Mouse (Mus musculus): Measurements from ENCODE around the gene Akap13. TPM values are rescaled to one million over a fixed set of nuclear protein-coding genes. Genes with fewer than 3 reads are reported as not detected.
"Not testable (repeated sequence)": the region's sequence is repeated elsewhere in the genome, so short reads cannot be mapped to it uniquely, and the experiment has no call there.

The Akap13 gene
- polyA plus RNA-seq, 1 experiment from 2014 or later, result 44.6 TPM

DNA sequence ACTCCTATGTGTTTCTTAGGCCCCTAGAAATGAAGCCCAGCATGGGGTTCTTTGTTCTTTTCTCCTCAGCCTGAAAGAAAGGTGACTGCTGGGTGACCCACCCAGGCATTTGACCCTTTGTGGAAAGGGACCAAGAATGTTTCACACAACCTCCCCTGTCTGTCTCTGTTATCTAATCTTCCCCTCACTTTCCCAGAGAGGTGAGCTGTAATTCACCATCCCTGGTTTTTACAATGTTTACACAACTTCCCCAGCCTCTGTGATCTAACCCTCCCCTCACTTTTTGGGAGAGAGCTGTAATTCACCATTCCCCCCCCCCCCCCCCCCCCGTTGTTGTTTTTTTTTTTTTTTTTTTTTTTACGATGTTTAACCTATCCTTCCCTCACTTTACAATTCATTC, 331.5 kb downstream of the Akap13 start:
- no peak for TF ChIP-seq CTCF (IDR thresholded peaks at IDR 0.05; ENCODE audit: low read depth)

DNA sequence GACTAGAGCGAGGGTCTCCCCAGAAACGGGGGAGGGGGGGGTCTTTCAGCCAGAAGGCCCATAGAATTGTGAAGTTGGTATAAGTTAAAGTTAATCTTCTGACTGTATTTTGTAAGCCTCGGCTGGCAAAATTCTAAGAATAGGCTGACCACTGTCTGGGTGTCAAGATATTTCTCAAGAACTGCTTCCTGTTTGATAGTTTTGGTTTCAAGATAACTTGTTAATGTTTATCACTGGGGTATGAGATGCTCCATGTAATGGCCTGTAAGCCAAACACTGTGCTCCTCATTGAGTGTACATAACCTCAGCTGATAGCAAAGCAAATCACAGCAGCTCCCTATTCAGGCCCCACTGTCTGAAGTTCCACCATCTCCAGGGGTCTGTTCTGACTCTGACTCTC, 332.0 kb downstream of the Akap13 start:
- H3K4me1 ChIP-seq (ENCODE audit: insufficient read depth), result no peaks in the 10 kb centered on the region; the same call in 1 of the 2 replicates
- H3K27me3 ChIP-seq (ENCODE audit: insufficient read depth, low read length), result no peaks in the 10 kb centered on the region
- peak overlapping the region; percentile 3; the same call in 1 of the 2 replicates for H3K27ac ChIP-seq (ENCODE audit: low read depth)
- ATAC-seq (ENCODE audit: insufficient read depth) (no peak), DNase-seq (no peak)
- no peak overlapping the region for H3K4me2 ChIP-seq
- no peak overlapping the region for H3K4me3 ChIP-seq (ENCODE audit: low read depth, low read length)
- H3K9ac ChIP-seq, result no peak overlapping the region
- 40% methylated on average over 3 of the region's 3 CpGs for WGBS
- H3K9me3 ChIP-seq (ENCODE audit: low read depth, low read length), result no peaks in the 10 kb centered on the region
- H3K36me3 ChIP-seq (ENCODE audit: insufficient read depth), result no peaks in the 10 kb centered on the region
- TF ChIP-seq CTCF (IDR thresholded peaks at IDR 0.05; ENCODE audit: low read depth), result no peak

More for the DNA sequence above, 331.5 kb downstream of the Akap13 start:
- Histone ChIP-seq H3K4me3 (ENCODE audit: low read depth, low read length) (no peak overlapping the region), H3K4me1 (ENCODE audit: insufficient read depth) (no peaks in the 10 kb centered on the region; the same call in 1 of the 2 replicates), H3K27ac (ENCODE audit: low read depth) (no peak overlapping the region), H3K9me3 (ENCODE audit: low read depth, low read length) (no peaks in the 10 kb centered on the region), H3K36me3 (ENCODE audit: insufficient read depth) (no peaks in the 10 kb centered on the region), H3K27me3 (ENCODE audit: insufficient read depth, low read length) (no peaks in the 10 kb centered on the region), H3K4me2 (no peak overlapping the region), H3K9ac (no peak overlapping the region)
- ATAC-seq (ENCODE audit: insufficient read depth) (no peak), DNase-seq (no peak)
- WGBS, result 6% methylated on average over 2 of the region's 2 CpGs

DNA sequence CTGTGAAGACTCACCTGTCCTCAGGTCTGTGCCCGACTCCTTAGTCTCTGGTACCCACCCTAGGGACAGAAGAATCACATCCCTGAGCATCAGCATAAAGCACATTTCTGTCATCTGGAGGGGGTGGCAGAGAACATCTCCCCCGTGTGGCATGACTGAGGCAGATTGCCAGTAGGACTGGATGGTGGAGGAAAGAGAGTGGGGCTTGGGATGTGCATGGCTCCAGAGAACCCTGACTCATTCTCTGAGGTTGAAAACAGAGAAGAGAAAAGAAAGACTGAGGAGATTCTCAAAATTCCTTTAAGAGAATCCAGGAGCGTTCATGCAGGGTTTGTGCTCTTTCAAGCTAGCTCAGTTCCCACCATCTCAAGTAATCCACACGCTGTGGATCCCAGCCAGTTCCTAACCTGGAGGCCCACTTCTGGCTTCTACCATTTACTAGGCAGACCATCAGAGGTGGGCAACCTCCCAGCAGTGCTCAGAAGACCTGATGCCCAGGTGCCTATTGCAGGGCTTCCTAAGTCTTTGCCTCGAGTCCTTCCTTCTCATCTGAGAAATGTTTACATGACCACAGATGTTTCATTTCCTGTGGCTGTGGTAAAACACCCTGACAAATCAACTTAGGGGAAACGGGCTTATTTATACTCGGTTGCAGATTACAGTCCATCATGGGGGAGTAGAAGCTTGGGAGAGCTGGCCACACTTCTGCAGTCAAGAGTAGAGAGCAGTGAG, 332.9 kb downstream of the Akap13 start:
- not testable (repeated sequence) for H3K36me3 ChIP-seq (ENCODE audit: insufficient read depth); H3K4me2 ChIP-seq; H3K27me3 ChIP-seq (ENCODE audit: insufficient read depth, low read length); H3K9ac ChIP-seq; H3K9me3 ChIP-seq (ENCODE audit: low read depth, low read length); DNase-seq; H3K4me3 ChIP-seq (ENCODE audit: low read depth, low read length); H3K4me1 ChIP-seq (ENCODE audit: insufficient read depth)
- peak; percentile 45; the same call in 1 of the 2 replicates for ATAC-seq (ENCODE audit: insufficient read depth)
- 0 out of 2 replicates have a peak overlapping the region, but pooled peaks have one; percentile 12 for H3K27ac ChIP-seq (ENCODE audit: low read depth)
- WGBS, result 53% methylated on average over 4 of the region's 7 CpGs

DNA sequence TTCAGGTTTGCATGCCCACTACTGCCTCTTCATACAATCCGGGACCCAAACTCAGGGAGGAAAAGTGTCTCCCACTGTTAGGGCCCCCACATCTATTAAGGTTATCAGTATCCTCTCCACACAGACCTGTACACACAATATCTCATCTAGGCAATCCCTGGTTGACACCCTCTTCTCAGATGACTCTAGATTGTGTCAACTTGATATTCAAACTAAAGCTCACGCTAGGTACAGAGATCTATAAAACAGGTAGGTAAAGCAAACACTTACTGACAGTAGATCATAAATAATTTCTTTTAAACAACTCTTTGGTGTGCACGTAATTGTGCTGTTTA, 333.4 kb downstream of the Akap13 start:
- H3K9ac ChIP-seq; H3K4me2 ChIP-seq; H3K27ac ChIP-seq (ENCODE audit: low read depth); H3K4me3 ChIP-seq (ENCODE audit: low read depth, low read length); H3K27me3 ChIP-seq (ENCODE audit: insufficient read depth, low read length); H3K36me3 ChIP-seq (ENCODE audit: insufficient read depth); H3K4me1 ChIP-seq (ENCODE audit: insufficient read depth); DNase-seq; H3K9me3 ChIP-seq (ENCODE audit: low read depth, low read length): not testable (repeated sequence)
- 35% methylated on average over 3 of the region's 3 CpGs for WGBS
- 0 out of 2 replicates have a peak, but pooled peaks have one; percentile 36 for ATAC-seq (ENCODE audit: insufficient read depth)

DNA sequence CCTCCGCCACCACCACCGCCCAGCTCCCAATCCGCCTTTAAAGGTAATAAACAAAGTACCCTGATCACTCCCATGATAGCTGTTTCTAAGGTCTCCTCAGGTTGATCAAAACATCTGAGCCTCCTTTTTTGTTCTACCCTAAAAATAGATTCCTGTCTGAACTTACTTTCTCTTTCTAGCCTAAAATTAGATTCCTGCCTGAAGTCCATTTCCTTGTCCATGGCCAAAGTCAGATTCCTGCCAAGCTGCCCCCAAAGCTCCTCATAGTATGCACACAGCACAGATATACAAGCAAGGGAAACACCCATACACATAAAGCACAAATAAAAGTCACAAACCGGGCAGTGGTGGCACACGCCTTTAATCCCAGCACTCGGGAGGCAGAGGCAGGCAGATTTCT, 334.4 kb downstream of the Akap13 start:
- no peaks in the 10 kb centered on the region for H3K36me3 ChIP-seq (ENCODE audit: insufficient read depth)
- H3K4me3 ChIP-seq (ENCODE audit: low read depth, low read length), result no peak overlapping the region
- DNase-seq (no peak), ATAC-seq (ENCODE audit: insufficient read depth) (no peak)
- no peak overlapping the region for H3K4me2 ChIP-seq
- no peaks in the 10 kb centered on the region for H3K27me3 ChIP-seq (ENCODE audit: insufficient read depth, low read length)
- 96% methylated on average over 6 of the region's 6 CpGs for WGBS
- H3K27ac ChIP-seq (ENCODE audit: low read depth), result no peak overlapping the region
- TF ChIP-seq CTCF (IDR thresholded peaks at IDR 0.05; ENCODE audit: low read depth), result no peak
- H3K4me1 ChIP-seq (ENCODE audit: insufficient read depth), result no peaks in the 10 kb centered on the region; the same call in 1 of the 2 replicates
- H3K9ac ChIP-seq, result no peak overlapping the region
- H3K9me3 ChIP-seq (ENCODE audit: low read depth, low read length), result no peaks in the 10 kb centered on the region

DNA sequence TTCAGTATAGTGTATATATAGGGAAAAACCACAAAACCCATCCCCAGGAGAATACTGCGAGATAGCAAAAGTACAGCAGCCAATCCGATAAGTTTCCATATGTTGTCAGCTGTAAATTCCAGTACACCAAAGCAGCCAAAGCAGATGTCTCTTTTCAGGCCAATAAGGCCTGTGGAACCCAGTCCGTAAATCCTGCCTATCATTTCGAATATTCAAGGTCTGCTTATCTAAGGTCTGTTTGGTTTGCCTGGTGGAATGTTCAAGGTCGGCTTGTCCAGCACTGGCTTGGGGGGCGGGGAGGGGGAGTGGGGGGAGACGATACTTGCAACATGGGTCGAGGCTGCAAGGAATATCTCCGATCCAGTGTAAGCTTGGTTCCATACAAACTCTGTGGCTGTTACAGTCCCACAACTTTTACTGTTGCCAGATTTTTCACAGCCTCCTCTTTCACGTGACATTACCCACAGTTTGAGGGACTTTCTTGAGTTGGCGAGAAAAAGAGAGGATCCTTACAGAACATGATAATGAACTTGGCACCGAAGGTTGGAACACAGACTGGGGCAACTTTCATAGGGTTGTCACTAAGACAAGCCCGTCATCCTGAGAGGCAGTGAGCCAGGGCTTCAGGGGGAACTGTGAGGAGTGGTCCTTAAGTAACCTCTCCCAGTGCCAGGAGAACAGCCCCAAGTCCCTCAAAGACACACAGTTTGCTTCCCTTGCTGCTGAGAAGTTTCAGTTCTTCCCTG, 335.9 kb downstream of the Akap13 start:
- not testable (repeated sequence) for H3K9ac ChIP-seq; H3K4me1 ChIP-seq (ENCODE audit: insufficient read depth); H3K4me3 ChIP-seq (ENCODE audit: low read depth, low read length); H3K36me3 ChIP-seq (ENCODE audit: insufficient read depth); H3K4me2 ChIP-seq; H3K27ac ChIP-seq (ENCODE audit: low read depth); H3K27me3 ChIP-seq (ENCODE audit: insufficient read depth, low read length); H3K9me3 ChIP-seq (ENCODE audit: low read depth, low read length)
- DNase-seq, result peak; percentile 41
- 39% methylated on average over 12 of the region's 13 CpGs for WGBS
- ATAC-seq (ENCODE audit: insufficient read depth), result 0 out of 2 replicates have a peak, but pooled peaks have one; percentile 6

DNA sequence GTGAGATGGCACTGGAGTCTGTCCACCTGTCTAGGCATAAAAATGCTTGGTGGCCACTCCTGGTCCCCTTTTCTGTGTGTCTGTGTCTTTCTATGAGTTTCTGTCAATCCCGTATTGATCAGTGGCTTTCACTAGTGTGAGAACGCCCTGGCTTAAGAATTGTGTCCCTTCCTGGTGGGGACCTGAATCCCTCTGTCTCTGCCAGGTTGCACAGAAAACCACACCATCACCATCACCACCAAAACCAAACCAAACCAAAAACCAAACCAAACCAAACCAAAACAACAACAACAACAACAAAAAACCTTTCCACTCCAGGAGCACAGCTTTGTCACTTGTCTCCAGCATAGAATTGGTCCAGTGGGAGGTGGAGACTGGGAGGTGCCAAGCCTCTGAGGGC, 337.8 kb downstream of the Akap13 start:
- 72% methylated on average over 2 of the region's 2 CpGs for WGBS
- no peaks in the 10 kb centered on the region for H3K27me3 ChIP-seq (ENCODE audit: insufficient read depth, low read length)
- no peak overlapping the region for H3K4me2 ChIP-seq
- H3K4me3 ChIP-seq (ENCODE audit: low read depth, low read length), result no peak overlapping the region
- no peaks in the 10 kb centered on the region for H3K36me3 ChIP-seq (ENCODE audit: insufficient read depth)
- no peaks in the 10 kb centered on the region for H3K9me3 ChIP-seq (ENCODE audit: low read depth, low read length)
- TF ChIP-seq CTCF (IDR thresholded peaks at IDR 0.05; ENCODE audit: low read depth), result no peak
- H3K9ac ChIP-seq, result no peak overlapping the region
- ATAC-seq (ENCODE audit: insufficient read depth), result no peak
- no peaks in the 10 kb centered on the region; the same call in 1 of the 2 replicates for H3K4me1 ChIP-seq (ENCODE audit: insufficient read depth)
- no peak overlapping the region for H3K27ac ChIP-seq (ENCODE audit: low read depth)
- no peak for DNase-seq

Measured in lung, embryonic 14.5 days (tissue).